Mouse (Mus musculus): Measurements from ENCODE around the gene Mgmt. TPM values are rescaled to one million over a fixed set of nuclear protein-coding genes. Genes with fewer than 3 reads are reported as not detected.

The Mgmt gene
- total and polyA plus RNA-seq, 3 experiments: not detected

DNA sequence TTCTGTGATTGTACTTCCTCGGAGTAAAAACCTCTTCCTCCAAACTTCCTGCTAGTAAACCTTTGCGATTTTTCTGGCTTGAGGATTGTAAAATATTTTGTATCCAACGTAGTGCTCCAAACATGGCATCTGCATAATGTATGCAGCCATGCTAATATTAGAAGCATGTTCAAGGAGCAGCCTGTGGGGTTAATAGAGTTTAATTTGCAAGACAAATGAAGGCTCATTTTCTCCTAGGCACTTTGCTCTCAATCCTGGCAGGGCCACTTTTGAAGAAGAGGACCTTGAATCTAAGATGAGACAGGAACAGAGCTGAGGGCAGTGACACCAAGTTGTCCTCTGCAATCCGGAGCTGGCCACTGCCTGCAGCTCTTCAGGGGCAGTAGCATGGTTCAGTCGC is 141.5 kb downstream of the Mgmt start:
- DNase-seq (ENCODE audit: low read depth, low spot score): no peak
- Histone ChIP-seq H3K27me3 (ENCODE audit: control insufficient read depth in 1 of 2, insufficient read depth in 2 of 2, low read length in 2 of 2) (no peaks in the 10 kb centered on the region), H3K36me3 (ENCODE audit: control insufficient read depth in 1 of 2, insufficient read depth in 2 of 2, low read length in 2 of 2) (no peaks in the 10 kb centered on the region), H3K9me3 (replicated peaks; ENCODE audit: insufficient read depth, low read length) (no peaks in the 10 kb centered on the region), H3K4me1 (ENCODE audit: control insufficient read depth in 1 of 2, insufficient read depth in 2 of 2, low read length in 2 of 2) (no peaks in the 10 kb centered on the region), H3K4me3 (ENCODE audit: control insufficient read depth in 1 of 2, insufficient read depth in 1 of 2, low read depth in 2 of 2, low read length in 2 of 2) (no peak overlapping the region), H3K9ac (ENCODE audit: control insufficient read depth, low read depth, low read length, poor library complexity, severe bottlenecking) (no peak overlapping the region), H3K79me2 (ENCODE audit: control insufficient read depth, insufficient read depth, low read length, poor library complexity) (no peaks in the 10 kb centered on the region), H3K27ac (ENCODE audit: control insufficient read depth, low read depth, low read length) (no peak overlapping the region)
- TF ChIP-seq NELFE (IDR thresholded peaks at IDR 0.05; ENCODE audit: low read depth, low read length): no peak
- no peak for TF ChIP-seq TAL1 (IDR thresholded peaks at IDR 0.05; ENCODE audit: low read length)
- TF ChIP-seq JUND (IDR thresholded peaks at IDR 0.05; ENCODE audit: low read depth, low read length): no peak
- no peak for TF ChIP-seq MXI1 (IDR thresholded peaks at IDR 0.05; ENCODE audit: low read depth, low read length)
- TF ChIP-seq USF2 (IDR thresholded peaks at IDR 0.05; ENCODE audit: borderline replicate concordance in 1 of 2, insufficient read depth in 1 of 2, low read depth in 1 of 2, low read length in 2 of 2): no peak
- no peak for TF ChIP-seq MYC (IDR thresholded peaks at IDR 0.05; ENCODE audit: low read depth, low read length)
- no peak for TF ChIP-seq EP300 (IDR thresholded peaks at IDR 0.05; ENCODE audit: low read depth in 1 of 2, low read length in 2 of 2)
- TF ChIP-seq RCOR1 (IDR thresholded peaks at IDR 0.05; ENCODE audit: low read depth, low read length): no peak
- no peak for TF ChIP-seq ZNF384 (IDR thresholded peaks at IDR 0.05; ENCODE audit: low read depth, low read length)
- TF ChIP-seq TBP (IDR thresholded peaks at IDR 0.05; ENCODE audit: low read depth, low read length): no peak
- no peak for TF ChIP-seq MAX (IDR thresholded peaks at IDR 0.05; ENCODE audit: low read length)

DNA sequence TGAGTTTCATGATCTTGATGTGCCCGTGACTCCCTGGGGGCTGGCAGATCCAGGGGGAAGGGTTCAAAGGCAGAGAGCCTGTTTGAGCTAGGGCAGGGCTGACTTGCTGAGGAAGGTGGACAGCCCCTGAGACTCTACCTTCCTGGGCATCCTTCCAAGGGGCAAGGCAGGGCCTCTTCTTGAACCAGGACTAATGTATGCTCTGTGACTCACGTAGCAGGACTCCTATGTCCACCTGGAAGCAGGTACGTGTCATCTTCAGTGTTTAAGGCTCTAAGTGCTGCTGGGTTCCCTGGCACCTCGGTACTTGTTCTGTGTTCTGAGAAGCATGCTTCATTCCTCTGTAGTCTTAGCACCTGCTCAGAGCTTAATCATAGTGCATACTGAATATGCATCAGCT is 143.1 kb downstream of the Mgmt start:
- Histone ChIP-seq H3K4me3 (ENCODE audit: control insufficient read depth in 1 of 2, insufficient read depth in 1 of 2, low read depth in 2 of 2, low read length in 2 of 2) (no peak overlapping the region), H3K9ac (ENCODE audit: control insufficient read depth, low read depth, low read length, poor library complexity, severe bottlenecking) (no peak overlapping the region), H3K79me2 (ENCODE audit: control insufficient read depth, insufficient read depth, low read length, poor library complexity) (no peaks in the 10 kb centered on the region), H3K4me1 (ENCODE audit: control insufficient read depth in 1 of 2, insufficient read depth in 2 of 2, low read length in 2 of 2) (no peaks in the 10 kb centered on the region), H3K27ac (ENCODE audit: control insufficient read depth, low read depth, low read length) (no peak overlapping the region), H3K9me3 (replicated peaks; ENCODE audit: insufficient read depth, low read length) (no peaks in the 10 kb centered on the region), H3K36me3 (ENCODE audit: control insufficient read depth in 1 of 2, insufficient read depth in 2 of 2, low read length in 2 of 2) (no peaks in the 10 kb centered on the region), H3K27me3 (ENCODE audit: control insufficient read depth in 1 of 2, insufficient read depth in 2 of 2, low read length in 2 of 2) (no peaks in the 10 kb centered on the region)
- TF ChIP-seq SIN3A (IDR thresholded peaks at IDR 0.05; ENCODE audit: low read length): no peak
- TF ChIP-seq ZKSCAN1 (IDR thresholded peaks at IDR 0.05; ENCODE audit: low read depth, low read length): no peak
- no peak for TF ChIP-seq RAD21 (IDR thresholded peaks at IDR 0.05; ENCODE audit: low read depth, low read length)
- TF ChIP-seq MAFK (IDR thresholded peaks at IDR 0.05; ENCODE audit: borderline replicate concordance, low read depth, low read length): no peak
- TF ChIP-seq NRF1 (IDR thresholded peaks at IDR 0.05; ENCODE audit: insufficient read depth, low read depth, low read length, poor library complexity, severe bottlenecking): no peak
- TF ChIP-seq ELF1 (IDR thresholded peaks at IDR 0.05; ENCODE audit: low read depth, low read length): no peak
- no peak for TF ChIP-seq POLR2AphosphoS2 (IDR thresholded peaks at IDR 0.05; ENCODE audit: low read length)
- no peak for TF ChIP-seq GABPA (IDR thresholded peaks at IDR 0.05; ENCODE audit: low read depth, low read length)
- TF ChIP-seq CHD1 (IDR thresholded peaks at IDR 0.05; ENCODE audit: low read depth, low read length): no peak
- TF ChIP-seq SMC3 (IDR thresholded peaks at IDR 0.05; ENCODE audit: low read depth, low read length): no peak
- no peak for DNase-seq (ENCODE audit: low read depth, low spot score)
